Mouse (Mus musculus): ENCODE data around the gene Rnf224.

DNA sequence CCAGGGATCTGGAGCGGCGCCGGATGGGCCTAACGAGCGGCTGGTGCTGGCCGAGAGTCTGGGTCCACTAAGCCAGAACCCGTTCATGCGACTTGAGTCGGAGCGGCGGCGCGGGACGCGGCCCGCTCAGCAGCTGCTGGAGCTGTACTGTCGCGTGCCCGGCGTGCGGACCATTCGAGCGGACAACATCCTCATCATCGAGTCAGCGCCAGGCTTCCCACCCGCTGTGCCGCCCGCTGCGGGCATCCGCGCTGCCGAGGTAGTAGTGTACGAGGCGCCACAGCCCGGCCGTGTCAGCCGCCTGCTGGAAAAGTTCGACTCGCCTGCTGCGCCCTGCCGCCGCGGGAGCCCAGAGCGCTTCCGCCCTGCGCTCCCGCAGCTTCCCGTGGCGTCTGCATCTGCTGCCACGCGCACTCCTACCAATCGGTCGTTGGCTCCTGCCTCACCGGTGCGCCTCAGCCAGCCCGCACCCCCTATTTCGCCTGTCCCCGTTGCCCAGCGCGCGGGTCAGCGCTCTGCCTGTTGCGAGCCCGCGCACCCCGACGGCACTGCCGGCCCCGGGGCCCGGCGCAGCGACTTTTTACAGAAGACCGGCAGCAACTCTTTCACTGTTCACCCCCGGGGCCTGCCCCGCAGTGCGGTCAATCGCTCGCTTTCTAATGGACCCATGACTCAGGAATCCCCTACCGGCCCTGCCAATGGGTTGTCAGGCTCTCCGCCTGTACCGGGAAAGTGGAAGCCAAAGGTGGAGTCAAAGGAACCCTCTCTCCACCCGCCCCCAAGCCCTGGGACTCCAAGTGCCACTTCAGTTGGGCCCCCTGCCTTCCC lies 26.4 kb upstream of the Rnf224 start:
- TF ChIP-seq EP300 (IDR thresholded peaks at IDR 0.05) (no peak), CTCF (IDR thresholded peaks at IDR 0.05) (no peak; the same call in 1 of the 2 replicates)

Data from lung, postnatal 0 days (tissue).